Mouse (Mus musculus): ENCODE results near the gene Cd70.

Cd70 gene

DNA sequence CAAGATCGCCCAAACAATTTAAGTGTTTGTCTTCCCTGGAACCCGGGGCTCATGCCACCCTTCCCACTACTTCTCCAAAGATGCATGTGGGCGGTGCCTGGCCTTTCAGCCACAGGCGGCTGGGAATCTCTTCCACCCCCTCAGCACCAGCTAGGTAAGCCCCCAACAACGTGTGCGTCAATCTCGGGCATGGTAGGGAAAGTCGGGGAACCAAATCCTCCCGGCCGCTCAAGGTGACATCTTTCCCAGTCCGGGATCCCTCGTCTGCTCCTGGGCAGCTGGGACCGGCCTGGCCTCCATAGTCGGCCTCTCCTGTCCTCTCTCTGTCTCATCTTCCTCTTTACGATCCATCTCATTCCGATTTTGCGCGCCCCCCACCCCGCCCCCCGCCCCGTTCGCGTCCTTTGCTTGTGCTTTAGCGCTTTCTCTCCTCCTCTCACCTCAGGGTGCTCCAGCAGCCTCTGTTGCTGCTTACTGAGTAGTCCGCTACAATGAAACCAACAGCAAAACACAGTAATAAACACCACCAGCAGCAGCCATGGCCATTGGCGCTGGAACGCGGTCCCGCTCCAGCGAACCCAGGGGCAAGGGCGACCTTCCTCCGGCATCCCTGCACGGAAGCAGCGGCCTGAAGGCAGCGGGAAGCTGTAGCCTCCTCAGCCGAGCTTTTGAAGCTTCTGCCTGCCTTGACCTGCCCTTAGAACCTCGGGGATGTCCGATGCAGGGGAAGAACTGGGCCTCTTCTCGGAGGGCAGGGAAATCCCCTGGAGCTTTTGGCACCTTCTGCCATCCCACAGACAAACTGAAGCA, at the start of gene Cd70:
Gene Cd70, minus strand, starts transcription at position 784 of the 810 bp plus-strand sequence.
- DNase-seq = peak; percentile 32 to 51

DNA sequence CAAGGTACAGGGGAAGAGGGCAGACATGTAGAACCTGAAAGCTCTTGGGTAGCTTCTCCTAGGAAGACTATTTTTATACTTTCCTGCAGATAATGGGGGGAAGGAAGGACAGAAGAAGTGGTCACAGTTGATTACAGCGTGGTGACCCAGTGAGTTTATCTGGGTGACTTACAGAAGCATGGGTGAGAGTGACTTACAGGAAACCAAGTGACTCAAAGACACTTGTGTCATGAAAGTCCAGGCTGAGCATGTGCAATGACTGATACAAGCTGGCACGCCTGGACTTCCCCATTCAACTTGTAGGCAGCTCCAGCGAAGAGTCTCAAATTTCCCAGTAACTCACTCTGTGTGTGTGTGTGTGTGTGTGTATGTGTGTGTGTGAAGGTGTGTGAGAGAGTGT, 48.7 kb upstream of the Cd70 start:
- no peak for DNase-seq

GRCm38 (mm10) chr17:57195326-57196010, 45.9 kb upstream of the Cd70 start:
- DNase-seq = no peak

GRCm38 (mm10) chr17:57194771-57195170, 45.2 kb upstream of the Cd70 start:
- no peak for DNase-seq

DNA sequence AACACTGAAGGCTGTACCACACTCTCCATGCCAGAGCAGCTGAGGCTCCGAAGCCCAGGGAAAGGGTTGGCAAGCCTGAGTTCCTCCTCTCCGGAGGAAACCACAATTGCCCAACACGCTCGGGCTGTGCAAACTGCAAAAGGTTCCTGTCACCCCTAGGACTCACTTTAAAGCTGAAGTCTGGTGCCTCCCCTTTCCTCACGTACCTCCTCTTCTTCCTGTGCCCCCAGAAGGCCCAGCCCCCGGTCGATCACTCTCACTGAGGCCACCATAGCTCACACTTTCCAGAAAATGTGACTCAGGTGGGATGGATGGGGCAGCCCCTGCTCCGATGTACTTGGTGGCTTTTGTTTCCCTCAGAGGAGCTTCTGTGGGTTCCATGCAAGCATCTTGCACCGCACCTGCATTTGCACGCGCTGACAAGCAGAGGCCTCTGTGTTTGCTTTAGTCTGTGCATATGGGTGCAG, 44.5 kb upstream of the Cd70 start, which contains the start of gene Tnfsf14:
Gene Tnfsf14, minus strand, starts transcription at position 137 of the 467 bp plus-strand sequence.
- DNase-seq = no peak

- DNase-seq = no peak
Measured at GRCm38 (mm10) chr17:57188510-57189192, 39.1 kb upstream of the Cd70 start.

DNA sequence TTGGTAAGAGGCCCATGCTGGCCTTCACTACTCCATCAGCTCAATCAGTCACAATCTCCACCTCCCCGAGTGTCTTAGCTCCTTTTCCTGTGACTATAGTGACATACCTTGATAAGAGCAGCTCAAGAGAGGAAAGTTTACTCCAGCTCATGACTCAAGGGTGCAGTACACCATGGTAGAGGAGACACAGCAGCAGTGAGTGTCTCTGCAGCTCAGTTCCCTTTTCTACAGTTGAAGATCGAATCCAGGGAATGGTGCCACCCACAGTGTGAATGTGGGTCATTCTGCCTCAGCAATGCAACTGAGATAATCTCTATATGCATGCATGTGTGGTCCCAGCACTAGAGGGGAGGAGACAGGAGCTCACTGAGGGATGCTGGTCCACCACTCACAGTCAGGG, 36.1 kb upstream of the Cd70 start:
- DNase-seq = no peak

DNA sequence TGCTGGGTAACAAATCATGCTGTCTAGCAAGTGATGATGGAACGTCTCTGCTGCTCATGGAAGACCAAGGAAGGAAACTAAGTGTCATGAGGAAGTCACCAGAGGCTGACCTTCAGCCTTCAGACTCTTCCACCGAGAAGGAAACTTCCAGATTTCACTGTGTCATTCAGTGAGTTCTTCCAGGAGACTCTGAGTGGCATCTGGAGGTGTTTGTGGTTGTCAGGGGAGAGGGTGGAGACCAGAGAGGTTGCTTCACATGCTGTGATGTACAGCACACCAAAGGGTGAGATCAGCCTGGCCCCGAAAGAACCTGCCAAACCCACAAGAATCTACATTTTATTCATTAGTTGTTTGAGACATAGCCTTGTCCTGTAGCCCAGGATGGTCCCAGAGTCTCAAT, 33.3 kb upstream of the Cd70 start:
- no peak for DNase-seq

GRCm38 (mm10) chr17:57180363-57180762, 30.8 kb upstream of the Cd70 start:
- DNase-seq = peak; percentile 30 to 39

DNA sequence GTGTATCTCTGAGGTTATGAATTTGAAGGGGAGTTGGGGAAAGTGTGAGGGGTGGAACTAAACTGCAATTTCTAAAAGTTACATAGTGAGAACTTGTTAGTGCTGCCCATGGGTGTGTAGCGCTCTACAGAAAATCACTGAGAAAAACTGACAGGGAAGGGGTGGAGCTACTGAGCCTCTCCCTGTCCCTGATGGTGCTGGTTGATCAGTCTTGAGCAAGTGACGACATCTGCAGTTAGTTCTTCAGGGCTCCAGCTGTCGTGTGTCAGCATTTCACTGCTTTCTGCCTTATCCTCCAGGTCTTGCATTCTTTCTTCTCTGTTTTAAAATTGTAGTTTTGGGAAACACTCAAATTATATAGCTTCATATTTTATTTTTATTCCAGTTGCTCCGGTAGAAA, 23.8 kb upstream of the Cd70 start:
- DNase-seq = no peak

DNA sequence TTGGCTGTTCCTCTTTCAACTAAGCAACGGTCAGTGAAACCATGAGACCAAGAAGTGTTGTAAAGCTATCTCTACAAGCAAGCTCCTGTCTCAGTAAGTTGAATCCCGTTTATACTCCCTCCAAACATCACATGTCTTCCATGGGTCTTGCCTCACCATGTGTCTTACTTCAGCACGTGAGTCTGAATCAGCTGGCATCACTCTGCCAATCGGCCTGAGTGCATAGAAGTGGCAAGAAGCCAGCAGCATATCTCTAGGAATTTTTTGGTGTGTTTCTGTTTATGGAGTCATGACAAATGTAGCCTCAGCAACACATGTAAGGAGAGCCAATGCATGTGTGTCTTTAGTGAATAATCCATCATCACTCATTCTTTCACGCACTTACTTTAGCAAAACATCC, 22.8 kb upstream of the Cd70 start:
- DNase-seq = no peak

DNA sequence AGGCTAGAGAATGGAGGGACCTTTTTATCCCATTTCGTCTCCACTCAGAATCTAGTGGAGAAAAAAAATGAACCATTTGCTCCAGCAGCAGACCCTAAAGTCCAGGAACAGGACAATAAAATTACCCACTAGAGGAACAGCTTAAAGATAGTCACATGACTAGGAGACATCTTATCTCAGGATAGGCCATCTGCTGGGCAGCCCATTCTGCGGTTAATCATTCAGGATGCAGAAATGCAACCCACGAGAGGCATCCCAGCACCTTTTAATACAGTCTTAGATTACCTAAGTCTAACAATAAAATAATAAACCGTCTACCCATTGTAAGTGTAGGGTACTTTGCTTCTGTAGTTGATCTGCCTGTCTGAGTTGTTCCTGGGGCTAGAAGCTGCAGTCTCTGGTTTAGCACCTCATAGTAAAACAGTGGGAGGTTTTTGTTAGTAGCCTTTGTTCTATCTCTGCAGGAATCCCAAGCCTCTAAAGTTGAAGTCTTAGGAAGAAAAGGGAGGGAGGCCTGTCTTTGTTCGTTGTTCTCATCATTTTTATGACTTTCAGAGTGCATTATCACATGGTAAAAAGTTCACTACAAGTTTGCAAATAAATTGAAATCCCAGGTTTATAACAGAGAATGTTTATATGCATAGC, 21.2 kb upstream of the Cd70 start:
- no peak for DNase-seq

DNA sequence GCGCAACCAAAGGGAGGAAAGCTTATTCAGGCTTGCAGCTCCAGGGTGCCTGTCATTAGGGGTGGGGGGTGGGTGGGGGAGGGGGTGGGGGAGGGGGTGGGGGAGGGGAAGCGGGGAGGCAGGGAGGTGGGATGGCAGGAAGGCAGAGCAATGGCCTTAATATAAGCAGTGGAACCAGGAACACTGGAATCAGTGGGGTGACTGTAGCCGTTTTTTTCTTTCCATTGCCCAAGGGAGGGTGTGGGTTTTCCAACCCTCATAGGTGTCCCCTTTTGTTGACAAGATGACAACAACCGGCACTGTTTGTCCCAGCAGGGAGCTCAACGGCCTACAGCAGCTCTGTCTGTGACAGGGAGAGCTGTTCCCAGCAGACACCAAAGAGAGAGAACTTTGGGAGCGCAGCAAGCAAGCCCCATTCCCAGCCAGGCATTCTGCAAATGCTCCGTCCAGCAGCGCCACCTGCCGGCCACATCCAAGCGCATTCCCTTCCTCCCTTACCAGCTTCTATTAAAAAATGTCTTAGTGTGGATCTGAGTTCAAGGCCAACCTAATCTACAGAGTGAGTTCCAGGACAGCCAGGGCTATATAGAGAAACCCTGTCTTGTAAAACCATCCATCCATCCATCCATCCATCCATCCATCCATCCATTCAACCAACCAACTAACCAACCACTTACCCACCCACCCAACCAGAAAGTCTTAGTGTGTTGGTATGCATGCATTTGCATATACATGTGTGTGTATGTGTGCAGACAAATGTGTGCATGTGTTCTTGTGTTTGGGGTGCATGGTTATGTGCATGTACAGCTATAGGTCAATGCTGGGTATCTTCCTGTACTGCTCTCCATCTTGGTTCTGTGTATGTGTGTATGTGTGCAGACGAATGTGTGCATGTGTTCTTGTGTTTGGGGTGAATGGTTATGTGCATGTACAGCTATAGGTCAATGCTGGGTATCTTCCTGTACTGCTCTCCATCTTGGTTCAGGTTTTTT, 17.5 kb upstream of the Cd70 start:
- DNase-seq = peak; percentile 96 to 98

- DNase-seq = no peak
Measured at GRCm38 (mm10) chr17:57153787-57154186, 4.2 kb upstream of the Cd70 start.

DNA sequence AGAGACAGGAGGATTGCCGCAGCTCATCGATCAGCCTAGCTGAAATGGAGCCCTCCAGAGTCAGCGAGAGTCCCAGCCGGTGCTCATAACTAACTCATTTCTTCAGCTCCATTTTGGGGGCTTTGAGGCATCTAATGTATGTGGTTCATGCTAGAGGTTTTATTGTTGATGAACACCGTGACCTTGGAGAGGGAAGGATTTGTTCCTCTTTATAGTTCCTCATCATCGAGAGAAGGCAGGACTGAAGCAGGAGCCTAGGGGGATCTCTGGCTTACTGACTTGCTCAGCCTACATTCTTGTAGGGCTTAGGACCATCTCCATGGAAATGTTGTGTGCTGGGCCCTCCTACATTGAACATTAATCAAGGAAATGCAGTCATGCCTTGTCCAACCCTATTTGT, 3.4 kb upstream of the Cd70 start:
- no peak for DNase-seq

GRCm38 (mm10) chr17:57148343-57148742, 1.2 kb downstream of the Cd70 start:
- no peak for DNase-seq

- no peak for DNase-seq
Measured at GRCm38 (mm10) chr17:57145115-57145514, 4.5 kb downstream of the Cd70 start.

GRCm38 (mm10) chr17:57143704-57144103, 5.9 kb downstream of the Cd70 start:
- no peak for DNase-seq

GRCm38 (mm10) chr17:57139708-57140107, 9.9 kb downstream of the Cd70 start:
- DNase-seq = no peak

DNA sequence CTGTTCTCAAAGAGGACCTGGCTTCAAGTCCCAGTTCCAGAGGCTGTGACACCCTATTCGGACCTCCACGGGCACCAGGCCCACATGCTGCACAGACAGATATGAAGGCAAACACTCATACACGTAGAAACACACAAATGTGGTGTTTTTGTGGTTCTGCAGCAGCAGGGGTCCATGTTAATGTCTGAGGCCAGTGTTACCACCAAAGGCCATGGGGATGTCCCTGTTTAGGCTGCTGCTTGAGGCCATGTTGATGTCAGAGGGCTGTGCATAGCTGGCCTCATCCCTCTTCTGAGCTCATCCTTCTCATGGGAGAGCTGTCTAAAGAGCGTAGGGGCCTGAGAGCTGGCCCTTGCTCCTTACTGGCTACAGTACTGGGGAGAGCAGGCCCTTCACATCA, 10.9 kb downstream of the Cd70 start:
- DNase-seq = no peak

DNA sequence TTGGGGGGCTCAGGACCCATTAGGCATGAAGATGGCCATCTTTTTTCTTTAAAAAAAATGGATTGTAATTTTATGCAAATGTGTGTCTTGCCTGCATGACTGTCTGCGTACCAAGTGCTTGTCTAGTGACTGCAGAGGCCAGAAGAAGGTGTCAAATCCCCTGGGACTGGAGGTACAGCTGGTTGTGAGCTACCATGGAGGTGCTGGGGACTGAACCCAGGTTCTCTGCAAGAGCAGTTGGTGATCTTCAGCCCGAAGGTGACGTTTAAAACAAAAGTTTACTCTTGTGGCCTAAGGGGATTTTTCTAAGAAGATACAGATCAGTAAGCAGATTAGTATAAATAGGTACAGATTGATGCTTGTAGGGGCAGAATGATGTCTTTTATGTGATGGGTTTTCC, 13.9 kb downstream of the Cd70 start:
- DNase-seq = no peak

- DNase-seq = no peak
Measured at GRCm38 (mm10) chr17:57134693-57135092, 14.9 kb downstream of the Cd70 start.

Measured in cerebellum, postnatal 10 days (tissue).